Mouse (Mus musculus): Measurements from ENCODE around the gene Slc39a9.

- TF ChIP-seq POLR2A (IDR thresholded peaks at IDR 0.05; ENCODE audit: low read depth, low read length), result no peak
- TF ChIP-seq CTCF (conservative IDR thresholded peaks at IDR 0.05; ENCODE audit: insufficient read depth, insufficient read length, low read depth, low read length), result no peak
Measured at GRCm38 (mm10) chr12:80684316-80684715, 40.6 kb downstream of the Slc39a9 start.

Data from kidney, adult 2 months (tissue).